Mouse (Mus musculus) mesoderm, embryonic 11.5 days (tissue): ENCODE data around the gene Psmd6.

Experiments
- DNase-seq: peaks from one replicate; pipeline ENCODE4 v3.0.0-alpha.2; 2012; ENCODE audit warnings: low read depth, low spot score

The Psmd6 gene

DNA sequence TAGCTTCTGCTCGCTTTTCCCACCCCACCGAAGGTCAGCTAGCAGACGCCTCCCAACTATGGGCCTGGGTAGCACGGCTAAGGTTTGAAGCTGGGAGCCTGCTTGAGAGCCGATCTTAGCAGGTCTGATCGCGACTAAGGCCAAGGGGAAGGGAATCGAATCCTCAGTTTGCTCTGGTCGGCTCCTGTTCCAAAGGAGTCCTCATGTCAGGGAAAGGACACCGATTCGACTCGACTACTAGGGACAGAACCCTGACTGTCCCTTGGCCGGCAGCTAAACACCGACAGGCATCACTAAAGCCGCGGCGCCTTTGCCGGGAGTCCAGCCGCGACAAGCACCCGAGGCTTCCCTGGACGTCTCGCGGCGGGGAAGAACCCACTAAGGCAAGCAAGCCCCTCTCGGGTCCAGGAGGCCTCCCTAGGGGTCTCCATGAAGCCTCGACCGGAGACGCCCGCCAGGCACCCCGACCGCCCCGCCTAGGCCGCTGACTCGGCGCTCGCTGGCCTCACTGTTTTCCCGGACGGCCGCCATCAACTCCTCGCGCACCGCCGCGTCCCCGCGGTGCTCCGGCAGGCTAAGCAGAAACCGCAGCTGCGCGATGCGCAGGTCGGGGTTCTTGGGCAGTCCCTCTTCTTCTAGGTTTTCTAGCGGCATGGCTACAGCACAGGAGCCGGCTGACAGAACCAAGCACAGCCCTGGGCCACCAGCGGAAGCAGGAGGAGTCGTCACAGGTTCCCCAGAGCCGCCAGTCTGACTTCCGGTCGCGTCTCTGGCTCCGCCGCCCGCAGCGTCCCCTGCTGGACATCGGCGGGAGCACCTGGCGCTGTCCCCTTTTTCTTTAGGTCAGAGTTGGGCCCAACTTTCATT, at the start of gene Psmd6:
Gene Psmd6 (minus strand): TSS at position 755 of the 867 bp plus-strand sequence.
- DNase-seq: peak; percentile 87

GRCm38 (mm10) chr14:14110710-14111109, 10.1 kb downstream of the Psmd6 start:
- DNase-seq: no peak

- DNase-seq: no peak
Observed at GRCm38 (mm10) chr14:14104930-14105318, 15.9 kb downstream of the Psmd6 start.

DNA sequence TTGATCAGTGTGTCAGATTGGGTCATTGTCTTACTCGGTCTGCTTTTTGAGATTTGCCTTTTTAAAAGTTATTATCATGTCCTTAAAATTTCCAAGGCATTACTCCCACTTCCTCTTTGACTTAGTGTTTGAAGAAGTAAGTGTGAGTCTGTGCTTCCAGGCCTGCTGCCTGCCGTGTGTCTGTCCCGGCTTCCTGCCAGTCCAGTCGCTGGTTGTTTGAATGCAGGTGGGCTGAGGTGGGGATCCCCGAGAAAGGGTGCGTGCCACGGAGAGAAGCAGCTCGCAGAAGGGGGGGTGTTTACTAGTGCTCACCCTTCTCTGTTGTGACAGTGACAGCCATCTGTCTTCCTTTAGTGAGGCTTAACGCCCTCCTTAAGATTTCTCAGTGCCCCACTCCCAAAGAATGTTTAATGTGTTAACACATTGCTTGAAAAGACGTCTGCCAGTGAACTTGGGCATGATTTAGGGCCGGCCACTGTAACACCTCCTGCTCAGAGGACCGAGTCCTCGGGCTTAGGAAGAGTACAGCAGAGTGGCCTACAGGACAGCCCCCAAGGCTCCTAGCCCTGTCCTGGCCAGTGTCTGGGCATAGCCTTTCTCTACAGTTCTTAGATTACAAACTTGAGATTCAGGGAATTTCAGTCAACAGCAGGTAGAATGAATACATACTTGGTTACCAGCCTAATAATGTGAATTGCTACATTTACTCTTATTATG, 16.4 kb downstream of the Psmd6 start:
- no peak for DNase-seq

GRCm38 (mm10) chr14:14101296-14101695, 19.5 kb downstream of the Psmd6 start:
- DNase-seq: no peak

DNA sequence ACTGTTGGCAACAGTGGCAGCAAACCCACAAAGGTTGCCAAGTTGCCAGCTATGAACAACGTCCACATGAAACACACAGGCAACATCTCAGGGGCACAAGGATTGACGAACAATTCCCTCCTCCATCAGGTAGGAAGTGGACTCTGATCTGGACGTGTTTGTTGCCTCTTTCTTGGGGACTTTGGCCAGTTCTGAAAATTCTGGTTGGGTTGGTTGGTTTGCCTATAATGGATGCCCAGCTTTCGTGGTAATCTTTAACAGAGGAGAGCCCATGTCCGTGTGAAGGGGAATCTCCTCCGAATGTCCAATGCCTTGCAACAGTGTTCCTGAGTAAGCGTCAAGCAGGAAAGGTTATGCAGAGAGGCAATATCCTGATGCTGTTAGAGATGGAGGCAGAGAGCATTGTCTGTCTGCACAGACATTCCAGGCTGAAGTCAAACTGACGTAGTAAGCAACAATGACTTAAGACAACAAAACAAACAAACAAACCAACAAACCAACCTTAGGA, 20.0 kb downstream of the Psmd6 start:
- no peak for DNase-seq

- peak; percentile 93 for DNase-seq
Observed at GRCm38 (mm10) chr14:14098330-14098980, 22.3 kb downstream of the Psmd6 start.

- no peak for DNase-seq
Observed at GRCm38 (mm10) chr14:14090571-14090970, 30.2 kb downstream of the Psmd6 start.

GRCm38 (mm10) chr14:14088016-14088791, 32.6 kb downstream of the Psmd6 start:
- no peak for DNase-seq

DNA sequence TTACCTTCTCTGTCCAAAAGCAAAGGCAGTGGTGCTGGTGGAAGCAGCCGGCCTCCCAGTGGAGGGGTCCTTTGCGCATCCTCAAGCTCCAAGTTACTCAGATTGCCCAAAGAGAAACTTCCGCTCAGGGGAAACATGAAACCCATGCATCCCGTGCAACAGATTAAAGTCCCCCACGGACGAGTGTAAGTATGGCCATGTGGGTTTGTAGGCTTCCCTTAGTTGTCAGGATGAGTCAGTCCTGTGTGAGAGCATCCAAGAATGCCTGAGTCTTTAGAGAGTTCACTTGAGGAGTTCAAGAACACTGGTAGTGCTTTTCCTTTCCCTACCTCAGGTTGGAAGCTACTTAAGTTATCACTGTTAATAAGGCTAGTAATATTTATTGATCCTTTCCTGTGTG, 33.4 kb downstream of the Psmd6 start:
- no peak for DNase-seq

DNA sequence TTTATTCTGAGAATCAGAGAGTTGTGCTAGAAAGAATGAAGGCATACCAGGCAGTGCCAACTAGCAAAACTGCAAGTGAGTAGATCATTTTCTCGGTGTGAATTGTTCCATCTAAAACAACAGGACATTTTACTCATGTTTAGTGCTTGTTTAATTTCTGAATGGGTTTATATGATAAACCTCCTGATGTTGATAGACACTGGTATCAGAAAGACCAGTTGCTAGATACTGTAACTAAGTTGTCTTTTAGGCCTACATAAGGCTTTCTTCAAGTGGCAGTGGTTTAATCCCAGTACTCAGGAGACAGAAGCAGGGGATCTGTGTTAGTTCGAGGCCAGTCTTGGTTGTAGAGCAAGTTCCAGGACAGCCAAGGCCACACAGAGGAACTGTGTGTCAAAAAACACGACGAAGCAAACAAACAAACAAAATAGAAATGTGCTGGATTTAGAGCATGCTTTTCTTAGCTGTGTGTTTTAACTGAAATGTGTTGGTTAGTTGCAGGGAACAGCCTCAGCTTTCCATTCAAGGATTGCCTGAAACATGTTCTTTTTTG, 34.0 kb downstream of the Psmd6 start:
- DNase-seq: no peak

GRCm38 (mm10) chr14:14083811-14084210, 37.0 kb downstream of the Psmd6 start:
- no peak for DNase-seq

DNA sequence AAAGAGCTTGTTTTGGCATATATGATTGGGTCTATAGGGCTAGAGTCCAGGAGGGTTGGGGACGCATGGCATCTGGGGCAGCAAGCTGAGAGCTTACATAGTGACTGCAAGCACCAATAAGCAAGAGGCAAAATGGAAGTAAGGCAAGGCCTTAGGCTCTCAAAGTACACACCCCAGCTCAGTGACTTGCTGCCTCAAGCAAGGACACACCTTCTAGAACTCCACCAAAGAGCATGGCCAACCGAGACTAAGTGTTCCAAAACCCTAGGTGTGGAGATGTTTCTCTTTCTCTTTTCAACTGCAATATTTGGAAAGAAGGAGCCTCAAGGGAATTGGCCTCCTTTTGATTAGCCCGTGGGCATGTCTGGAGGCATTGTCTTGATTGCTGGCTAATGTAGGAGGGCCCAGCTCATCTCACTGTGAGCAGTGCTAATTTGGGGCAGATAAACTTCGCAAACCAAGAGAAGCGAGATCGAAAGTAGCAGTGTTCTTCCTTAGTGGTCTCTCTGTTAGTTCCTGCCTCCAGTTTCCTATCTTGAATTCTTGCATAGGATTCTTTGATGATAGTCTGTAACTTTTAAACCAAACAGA, 40.1 kb downstream of the Psmd6 start:
- no peak for DNase-seq

DNA sequence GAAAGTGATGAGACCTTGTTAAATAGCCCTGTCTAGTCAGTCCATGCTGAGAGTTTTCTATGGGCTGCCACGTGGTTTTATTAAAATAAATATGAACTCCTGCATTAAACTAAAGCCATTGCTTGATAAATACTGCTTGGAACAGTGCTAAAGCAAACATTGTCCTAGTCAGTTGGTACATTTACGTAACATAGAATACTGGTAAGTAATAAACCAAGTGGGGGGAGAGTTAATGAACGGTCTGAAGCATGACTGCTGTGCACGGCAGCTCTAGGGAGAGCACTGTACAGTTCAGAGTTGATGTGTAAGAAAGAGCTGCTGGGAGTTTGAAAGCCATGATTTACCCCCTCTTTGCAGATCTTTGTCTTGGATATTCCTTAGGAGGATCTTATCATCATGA, 49.3 kb downstream of the Psmd6 start:
- no peak for DNase-seq

DNA sequence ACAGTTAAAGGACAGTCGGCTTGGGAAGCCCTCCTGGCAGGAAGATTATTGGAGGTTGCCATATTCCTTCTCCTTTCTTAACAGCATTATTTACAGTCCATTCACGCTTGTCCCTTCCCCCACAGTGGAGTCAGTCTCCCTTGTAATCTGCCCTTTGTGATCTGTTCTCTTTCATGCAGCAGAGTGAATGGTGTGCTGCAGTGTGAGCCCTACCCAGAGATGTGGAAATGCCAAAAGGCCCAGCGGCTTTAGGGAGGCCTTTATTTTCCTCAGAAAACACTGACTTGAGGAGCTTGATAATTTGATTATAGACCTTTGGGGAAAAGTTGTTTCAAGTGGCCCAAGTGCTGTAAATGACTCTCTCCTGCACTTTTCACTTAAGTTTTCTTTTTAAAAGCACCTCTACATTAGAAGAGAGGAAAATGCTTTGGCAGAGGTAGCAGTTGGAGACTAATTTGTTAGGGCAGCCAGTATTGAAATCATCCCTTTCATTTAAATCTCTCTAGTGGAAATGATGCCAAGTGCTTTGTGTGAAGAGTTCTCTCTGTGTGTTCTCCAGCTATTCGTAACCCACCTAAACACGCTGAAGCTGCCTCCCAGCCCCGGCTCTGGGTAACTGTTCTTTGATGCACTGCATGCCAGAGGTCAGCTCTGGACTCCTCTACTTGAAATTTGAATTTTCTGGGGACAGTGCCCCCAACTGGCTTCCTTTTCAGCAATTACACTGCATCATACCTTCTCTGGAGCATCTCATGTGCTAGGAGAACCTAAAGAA, 50.1 kb downstream of the Psmd6 start:
- peak; percentile 47 for DNase-seq

DNA sequence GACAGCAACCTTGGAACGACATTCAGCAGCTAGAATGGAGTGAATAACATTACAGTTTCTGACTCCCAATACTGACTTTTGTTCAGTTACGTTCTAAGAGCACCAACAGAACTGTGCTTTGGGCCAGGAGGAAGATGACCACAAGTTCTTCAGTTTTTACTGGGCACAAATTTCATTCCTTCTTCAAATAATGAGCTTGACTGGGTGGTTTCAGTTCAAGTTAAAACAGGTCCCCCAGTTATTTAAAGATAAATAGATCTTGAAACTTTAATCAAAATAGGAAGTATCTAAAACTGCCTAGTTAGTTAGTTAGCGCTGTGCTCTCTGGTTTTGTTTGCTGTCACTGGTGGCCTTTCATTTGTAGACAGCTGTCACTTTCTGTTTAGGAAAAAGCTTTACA, 52.2 kb downstream of the Psmd6 start:
- DNase-seq: no peak

GRCm38 (mm10) chr14:14067648-14068472, 52.9 kb downstream of the Psmd6 start:
- no peak for DNase-seq

DNA sequence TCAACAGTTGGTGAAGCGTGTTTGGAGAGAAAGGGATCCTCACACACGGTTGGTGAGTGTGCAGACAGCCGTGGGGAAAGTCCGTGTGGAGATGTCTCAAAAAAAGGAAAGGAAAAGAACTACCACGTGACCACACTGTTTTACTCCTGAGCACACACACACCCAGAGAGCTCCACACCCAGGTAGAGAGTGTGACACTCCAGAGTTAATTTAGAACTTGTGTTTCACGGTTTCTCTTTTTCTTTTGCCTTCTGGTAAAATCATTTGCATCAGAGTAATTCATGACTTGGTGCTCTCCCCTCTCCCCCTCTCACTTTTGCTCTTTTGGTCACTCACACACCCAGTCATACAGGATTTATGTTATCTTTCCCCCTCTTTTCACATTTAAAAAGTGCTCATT, 54.5 kb downstream of the Psmd6 start:
- no peak for DNase-seq

GRCm38 (mm10) chr14:14065142-14065498, 55.7 kb downstream of the Psmd6 start:
- no peak for DNase-seq
